Mouse (Mus musculus) midbrain, embryonic 15.5 days (tissue): Measurements from ENCODE around the gene Tmprss3. TPM values are rescaled to one million over a fixed set of nuclear protein-coding genes. Genes with fewer than 3 reads are reported as not detected.

Experiments used
- ATAC-seq: fragments of 200-750 bp; cut with Nextera tagmentation; replicated peaks from 2 replicates; pipeline ENCODE4 v1.8.0; 2017; ENCODE audit warnings: moderate TSS enrichment
- H3K27ac ChIP-seq: fragments of 300-500 bp; sonication (generic); 2 replicates; pipeline ENCODE4 v1.5.1; 2015; ENCODE audit warnings: mild to moderate bottlenecking, inconsistent platforms
- H3K27me3 ChIP-seq: fragments of 300-500 bp; sonication (generic); replicated peaks from 2 replicates; pipeline ENCODE4 v1.6.1; 2015; ENCODE audit warnings: inconsistent platforms
- H3K36me3 ChIP-seq: fragments of 300-500 bp; sonication (generic); replicated peaks from 2 replicates; pipeline ENCODE4 v1.6.1; 2015; ENCODE audit warnings: inconsistent platforms
- H3K4me1 ChIP-seq: fragments of 300-500 bp; sonication (generic); 2 replicates; pipeline ENCODE4 v1.6.1; 2015; ENCODE audit warnings: inconsistent platforms
- H3K4me2 ChIP-seq: fragments of 300-500 bp; sonication (generic); 2 replicates; pipeline ENCODE4 v1.6.1; 2015; ENCODE audit warnings: inconsistent platforms, mild to moderate bottlenecking, moderate library complexity
- H3K4me3 ChIP-seq: fragments of 300-500 bp; sonication (generic); 2 replicates; pipeline ENCODE4 v1.5.1; 2015; ENCODE audit warnings: mild to moderate bottlenecking, inconsistent platforms
- H3K9ac ChIP-seq: fragments of 300-500 bp; sonication (generic); 2 replicates; pipeline ENCODE4 v1.6.1; 2015; ENCODE audit warnings: mild to moderate bottlenecking, inconsistent platforms
- H3K9me3 ChIP-seq: fragments of 300-500 bp; sonication (generic); 2 replicates; pipeline ENCODE4 v1.6.1; 2016; ENCODE audit warnings: inconsistent platforms
- WGBS: fragments of 180-500 bp; shearing (Covaris S2); methylation state at CpG from one replicate; pipeline ENCODE4 v1.1.7; 2015; ENCODE audit warnings: mixed read lengths; 5-methylcytosine and 5-hydroxymethylcytosine counted together
- polyA plus RNA-seq: library from polyadenylated mRNA; unstranded; fragments of >200 nt; fragmentation: Nextera tagmentation; extraction: Ambion mirVana; gene quantifications from 2 replicates; pipeline ENCODE4 v1.2.1, GENCODE M21; 2015

Gene Tmprss3
- polyA plus RNA-seq, 1 experiment from 2014 or later, result 0.08 TPM

DNA sequence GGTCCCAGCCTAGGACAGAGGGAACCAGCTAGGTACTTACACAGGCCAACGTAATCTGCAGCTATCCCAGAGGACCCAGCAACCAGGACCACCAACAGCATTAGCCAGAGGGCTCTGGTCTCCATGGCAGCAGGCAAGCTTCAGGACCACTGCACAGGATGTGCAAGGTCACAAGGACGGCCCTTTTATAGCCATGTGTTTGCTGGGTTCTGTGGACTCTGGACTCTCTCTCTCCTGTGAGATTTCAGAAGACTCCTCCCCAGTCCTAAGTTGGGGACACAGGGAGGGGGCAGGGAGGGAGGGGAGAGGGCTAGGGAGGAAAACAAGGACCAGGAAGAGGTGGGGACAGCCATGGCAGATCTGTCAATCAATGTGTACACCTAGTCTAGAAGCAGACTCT, 69.3 kb downstream of the Tmprss3 start, which contains the start of gene Tff3:
TSS of gene Tff3 (minus strand) at position 195 of the 400 bp plus-strand sequence.
- H3K4me3 ChIP-seq, result no peak within 1 kb of the TSS

More for the DNA sequence above, 69.3 kb downstream of the Tmprss3 start, which contains the start of gene Tff3:
- ATAC-seq, result no peak
- no peaks in the 10 kb centered on the region for H3K4me1 ChIP-seq
- H3K27ac ChIP-seq, result no peak within 1 kb of the TSS
- H3K36me3 ChIP-seq, result no peaks in the 10 kb centered on the region
- no peak within 1 kb of the TSS for H3K9ac ChIP-seq
- H3K27me3 ChIP-seq, result no peaks in the 10 kb centered on the region
- whole genome bisulfite sequencing, result 19% methylated on average over 2 of the region's 2 CpGs
- no peak within 1 kb of the TSS for H3K4me2 ChIP-seq
- no peaks in the 10 kb centered on the region for H3K9me3 ChIP-seq

Other genes with a start within 250 kb of the Tmprss3 start
- 0.04 TPM in 1 of 2 replicates, not detected in the other for gene Umodl1, start 244.3 kb downstream of the Tmprss3 start, polyA plus RNA-seq
- gene Abcg1, start 141.3 kb downstream of the Tmprss3 start, polyA plus RNA-seq, result 22.6 and 23.8 TPM in 2 replicates
- 0.40 and 1.4 TPM in 2 replicates for gene Tff3, start 69.3 kb downstream of the Tmprss3 start, polyA plus RNA-seq
- not detected in 2 replicates for gene Tff2, start 54.7 kb downstream of the Tmprss3 start, polyA plus RNA-seq
- not detected in 2 replicates for gene Tff1, start 33.7 kb downstream of the Tmprss3 start, polyA plus RNA-seq
- not detected in 2 replicates for gene Ubash3a, start 8.9 kb upstream of the Tmprss3 start, polyA plus RNA-seq
- gene Rsph1, start 78.4 kb upstream of the Tmprss3 start, polyA plus RNA-seq, result 4.7 and 6.4 TPM in 2 replicates
- gene Slc37a1, start 87.8 kb upstream of the Tmprss3 start, polyA plus RNA-seq, result 12.8 and 13.4 TPM in 2 replicates
- gene Pde9a, start 187.2 kb upstream of the Tmprss3 start, polyA plus RNA-seq, result 36.1 and 38.1 TPM in 2 replicates